Mouse (Mus musculus): ENCODE data around the gene Fndc3b.

GRCm38 (mm10) chr3:27370125-27370524 lies 341.0 kb downstream of the Fndc3b start:
- no peak for TF ChIP-seq CTCF (IDR thresholded peaks at IDR 0.05; ENCODE audit: low read depth)
- TF ChIP-seq EP300 (IDR thresholded peaks at IDR 0.05; ENCODE audit: low read depth): no peak
